Mouse (Mus musculus) kidney, postnatal 36 days (tissue): Measurements from ENCODE around the gene Efr3b.

Source experiments
- DNase-seq, 2 experiments: peaks; one replicate each; pipeline ENCODE4 v3.0.0; 2021 to 2022; ENCODE audit warnings: mixed read lengths in 2 of 2

The Efr3b gene

DNA sequence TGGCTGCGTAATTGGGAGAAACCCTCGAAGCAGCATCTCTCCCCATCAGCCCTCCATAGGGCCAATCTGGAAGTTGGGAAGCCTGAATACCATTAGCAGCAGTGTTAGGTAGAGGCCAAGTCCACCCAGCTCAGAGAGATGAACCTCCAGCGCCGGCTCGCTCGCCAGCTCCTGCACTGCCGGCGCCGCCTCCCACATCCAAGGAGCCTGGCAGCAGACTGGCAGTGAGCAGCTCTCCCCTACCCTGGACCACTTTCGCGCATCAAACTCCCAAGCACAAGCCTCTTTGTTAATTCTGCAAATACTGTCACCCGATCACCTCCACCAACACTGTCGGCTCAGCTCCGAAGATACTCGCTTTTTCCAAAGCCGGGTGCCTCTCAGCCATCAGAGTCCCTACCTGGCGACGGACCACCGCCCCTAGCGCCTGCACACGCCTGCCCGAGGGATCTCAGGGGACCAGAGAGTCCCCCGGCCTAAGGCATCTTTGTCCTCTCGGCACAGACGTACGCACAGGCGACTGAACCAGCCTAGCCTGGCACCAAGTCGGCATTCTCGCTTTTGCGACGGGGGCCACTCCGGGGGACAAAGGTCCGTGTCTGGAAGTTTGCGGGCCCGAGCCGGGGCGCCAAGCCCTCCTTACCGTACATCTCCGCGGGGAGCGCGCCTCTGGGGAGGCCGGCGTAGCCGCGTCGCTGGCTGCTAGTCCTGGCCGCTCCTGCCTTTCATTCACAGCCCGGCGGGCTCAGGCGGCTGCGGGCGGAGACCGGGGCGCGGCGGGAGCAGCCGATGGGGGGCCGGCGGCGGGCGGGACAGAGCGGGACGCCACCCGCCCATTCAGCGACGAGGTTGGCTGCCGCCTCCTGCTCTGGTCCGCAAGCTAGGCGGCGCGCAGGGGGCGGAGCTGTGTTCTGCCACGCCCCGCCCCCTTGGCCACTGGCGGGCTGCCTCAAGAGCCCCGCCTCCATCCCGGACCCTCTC is at the start of gene Efr3b:
TSS of gene Efr3b (minus strand) at position 855 of the 981 bp plus-strand sequence.
- peak; percentile 77 to 90 for DNase-seq

DNA sequence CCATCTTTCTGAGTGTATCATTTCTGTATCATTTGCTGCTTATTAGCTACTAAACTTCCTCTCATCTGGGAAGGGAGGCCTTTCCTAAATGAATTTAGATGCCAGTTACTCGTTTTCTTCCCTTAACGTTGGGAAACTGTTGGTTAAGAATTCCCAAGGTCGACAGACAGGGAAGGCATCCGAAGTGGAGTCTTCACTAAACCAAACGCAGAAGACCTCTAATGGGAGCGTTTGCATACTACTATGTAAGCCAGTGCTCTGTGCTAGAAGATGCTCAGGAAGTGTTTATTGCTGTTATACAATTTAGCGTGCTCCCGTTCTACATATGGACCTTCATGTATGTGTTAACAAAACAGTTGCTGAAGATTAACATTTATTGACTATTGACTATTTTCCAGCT is 44.7 kb upstream of the Efr3b start:
- no peak for DNase-seq

DNA sequence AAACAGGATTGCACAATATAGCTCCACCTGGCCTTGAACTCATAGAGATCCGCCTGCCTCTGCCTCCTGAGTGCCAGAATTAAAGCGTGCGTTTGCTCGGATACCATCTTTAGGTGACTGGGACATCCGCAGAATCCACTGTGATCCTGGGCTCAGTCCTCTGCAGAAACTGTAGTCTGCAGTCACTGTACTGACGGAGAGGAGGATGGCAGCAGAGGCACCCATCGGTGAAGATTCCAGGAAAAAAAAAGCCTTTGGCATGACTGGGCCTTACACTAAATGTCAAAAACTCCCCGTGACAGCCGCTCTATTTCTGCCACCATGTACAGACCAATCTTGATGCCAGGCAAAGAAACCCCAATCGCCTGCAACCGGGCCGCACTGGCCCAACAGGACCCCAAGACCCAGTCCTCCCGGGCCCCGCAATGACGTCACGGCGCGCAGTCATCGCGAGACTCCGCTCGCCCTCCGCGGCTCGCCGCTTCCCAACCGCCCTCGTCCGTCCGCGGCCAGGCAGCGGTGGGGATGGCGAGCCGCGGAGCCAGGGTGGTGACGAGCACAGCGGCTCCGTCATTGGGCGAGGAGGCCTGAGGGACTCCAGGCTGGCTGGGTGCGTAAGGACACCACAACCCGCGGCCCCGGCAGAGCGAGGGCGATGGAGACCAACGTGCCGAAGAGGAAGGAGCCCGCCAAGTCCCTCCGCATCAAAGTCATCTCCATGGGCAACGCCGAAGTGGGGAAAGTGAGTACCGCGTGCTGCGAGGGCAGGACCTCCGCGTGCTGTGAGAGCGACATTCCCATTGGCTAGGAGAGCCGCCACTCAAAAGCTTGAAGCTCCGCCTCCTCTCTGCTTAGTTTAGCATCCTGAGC is 43.7 kb upstream of the Efr3b start, which contains the start of gene Dnajc27:
TSS of gene Dnajc27 (plus strand) at position 452 of the 870 bp plus-strand sequence.
- DNase-seq = peak; percentile 94 to 97

DNA sequence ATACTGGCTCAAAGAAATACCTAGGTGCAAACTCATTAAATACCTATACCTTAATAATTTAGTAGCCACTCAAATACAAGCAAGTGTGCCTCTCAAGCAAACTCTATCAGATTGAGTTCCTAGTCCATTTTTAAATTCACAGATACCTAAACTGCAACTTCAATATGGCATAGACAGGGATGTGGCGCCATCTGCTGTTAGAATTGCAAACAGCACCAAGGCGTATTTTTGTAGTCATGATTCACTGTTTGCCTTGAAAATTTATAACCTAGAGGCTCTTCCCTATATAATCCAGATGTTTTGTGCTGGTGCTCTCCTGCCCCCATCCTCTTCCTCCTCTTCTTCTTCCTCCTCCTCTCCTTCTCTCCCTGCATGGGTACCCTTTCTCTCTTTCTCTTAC is 41.6 kb upstream of the Efr3b start:
- peak; percentile 62 to 87 for DNase-seq

DNA sequence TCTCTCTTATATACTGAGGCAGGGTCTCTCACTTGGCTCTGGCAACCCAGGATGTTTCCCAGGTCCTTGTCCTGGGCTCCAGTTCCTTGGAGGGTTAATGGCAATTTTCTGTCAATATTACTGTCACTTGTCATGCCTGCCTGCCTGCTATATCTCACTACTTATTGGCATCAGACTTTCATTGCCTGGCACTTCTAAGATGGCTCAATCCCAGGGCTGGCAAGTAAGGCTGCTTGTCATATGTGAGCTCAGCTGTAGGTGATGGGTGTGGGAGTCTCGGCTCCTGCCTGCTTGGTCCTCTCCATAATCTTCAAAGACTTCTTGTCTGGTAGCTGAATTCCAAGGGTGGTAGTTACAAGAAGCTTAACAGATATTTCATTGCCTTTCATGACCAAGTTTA is 39.4 kb upstream of the Efr3b start:
- DNase-seq = no peak

- no peak for DNase-seq
Observed at GRCm38 (mm10) chr12:4076383-4076782, 37.7 kb upstream of the Efr3b start.

DNA sequence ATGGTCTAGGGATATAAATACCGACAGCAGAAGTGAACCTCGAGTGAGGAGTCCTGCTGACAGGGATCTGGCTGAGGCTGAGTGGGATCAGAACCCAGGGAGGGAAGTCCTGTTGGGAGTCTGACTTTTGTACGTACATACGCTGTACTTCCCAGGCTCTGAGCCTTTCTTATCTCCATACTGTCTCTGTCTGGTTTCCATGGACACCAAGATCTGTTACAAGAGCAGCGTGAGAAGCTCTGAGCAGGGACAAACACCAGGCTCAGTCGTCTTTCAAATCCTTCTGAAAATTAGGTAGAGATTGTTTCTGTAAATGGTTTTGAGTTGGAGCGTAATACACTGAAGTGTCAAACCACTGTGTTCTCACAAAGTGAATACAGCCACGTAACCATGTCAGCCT is 36.7 kb upstream of the Efr3b start:
- no peak for DNase-seq

DNA sequence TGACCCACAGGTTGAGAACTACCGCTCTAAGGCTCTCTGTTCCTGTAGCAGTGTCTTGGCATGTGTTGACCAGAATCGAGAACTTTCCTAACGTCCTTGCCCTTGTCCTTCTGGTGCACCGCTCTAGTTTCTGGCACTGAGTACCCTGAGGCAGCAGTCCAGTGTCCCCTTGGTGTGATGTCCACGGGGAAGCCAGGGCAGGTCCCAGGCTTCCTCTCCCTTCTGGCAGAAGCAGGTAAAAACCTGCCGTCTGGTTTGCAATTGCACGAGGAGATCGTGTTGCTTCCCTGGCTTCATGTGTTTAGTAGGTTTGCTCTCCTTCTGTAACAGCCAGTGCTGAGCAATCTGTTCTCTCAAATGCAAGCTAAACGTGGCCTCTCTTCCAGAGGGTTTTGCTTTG is 33.0 kb upstream of the Efr3b start:
- DNase-seq = no peak

GRCm38 (mm10) chr12:4068551-4068950 is 29.8 kb upstream of the Efr3b start:
- no peak for DNase-seq

GRCm38 (mm10) chr12:4066681-4067459 is 28.2 kb upstream of the Efr3b start:
- DNase-seq = no peak

DNA sequence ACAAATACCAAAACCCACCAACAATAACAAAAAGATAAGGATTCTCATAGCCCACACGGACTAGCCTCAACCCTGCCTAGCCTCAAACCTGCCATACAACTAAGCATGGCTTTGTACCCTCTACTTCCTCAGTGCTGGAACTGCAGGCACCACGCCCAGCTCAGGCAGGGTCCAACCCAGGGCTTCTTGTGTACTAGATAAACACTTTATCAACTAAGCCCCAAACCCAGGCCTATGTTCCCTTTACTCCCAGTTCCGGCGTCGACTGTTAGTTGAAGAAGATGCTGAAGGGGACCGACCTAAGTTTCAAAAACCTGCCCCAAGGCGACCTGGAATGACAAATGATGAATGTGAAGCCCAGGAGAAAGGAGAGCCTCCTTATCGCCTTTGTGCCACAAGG is 27.2 kb upstream of the Efr3b start:
- DNase-seq = no peak

DNA sequence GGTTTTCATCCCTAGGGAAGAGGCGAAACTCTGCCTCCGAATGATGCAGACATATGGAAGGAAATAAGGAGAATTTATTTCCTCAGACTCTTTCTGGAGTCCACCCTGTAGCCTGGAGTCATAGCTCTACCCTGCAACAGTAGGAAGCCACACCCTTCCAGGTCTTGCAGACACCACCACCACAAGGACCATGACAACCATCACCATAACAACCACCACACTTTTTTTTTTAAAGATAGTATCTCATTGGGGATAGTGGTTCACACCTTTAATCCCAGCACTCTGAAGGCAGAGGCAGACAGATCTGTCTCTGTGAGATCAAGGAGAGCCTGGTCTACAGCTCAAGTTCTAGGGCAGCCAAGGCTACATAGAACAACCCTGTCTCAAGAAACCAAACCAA is 26.8 kb upstream of the Efr3b start:
- DNase-seq = no peak

DNA sequence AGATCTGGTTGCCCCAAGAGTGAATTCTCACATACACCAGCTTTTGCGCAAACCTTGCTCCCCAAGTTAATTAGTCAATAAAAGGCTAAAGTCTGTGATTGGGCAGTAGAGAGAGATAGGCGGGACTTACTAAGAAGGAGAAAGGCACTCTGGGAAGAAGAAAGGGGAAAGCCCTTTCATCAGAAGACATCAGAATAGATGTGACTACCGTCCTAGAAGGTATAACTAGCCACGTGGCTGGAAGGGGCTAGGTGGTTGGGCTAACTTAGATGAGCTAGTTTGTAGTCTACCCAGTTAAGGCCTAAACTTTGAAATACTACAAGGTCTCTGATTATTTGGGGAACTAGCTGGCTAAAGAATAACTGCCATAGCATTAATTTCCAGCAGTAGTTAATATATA is 21.0 kb upstream of the Efr3b start:
- DNase-seq = no peak

DNA sequence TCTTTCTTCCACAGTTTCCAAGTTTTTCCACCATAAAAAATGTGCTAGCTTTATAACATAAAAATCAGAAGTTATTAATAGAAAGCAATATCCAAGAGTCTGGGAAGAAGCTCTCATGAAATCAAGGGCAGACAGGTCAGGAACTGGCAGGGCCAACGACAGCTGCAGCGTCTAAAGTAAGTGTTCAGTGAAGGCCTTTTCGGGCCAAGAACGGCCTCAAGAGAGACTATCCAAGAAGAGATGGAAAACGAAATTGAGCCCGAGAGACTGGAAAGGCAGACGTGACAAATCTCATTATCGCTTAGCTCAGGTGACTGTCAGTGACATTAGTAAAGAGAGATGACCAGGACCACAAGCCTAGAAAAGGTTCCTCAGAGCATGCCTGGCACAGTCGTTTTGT is 19.6 kb upstream of the Efr3b start:
- DNase-seq = no peak

DNA sequence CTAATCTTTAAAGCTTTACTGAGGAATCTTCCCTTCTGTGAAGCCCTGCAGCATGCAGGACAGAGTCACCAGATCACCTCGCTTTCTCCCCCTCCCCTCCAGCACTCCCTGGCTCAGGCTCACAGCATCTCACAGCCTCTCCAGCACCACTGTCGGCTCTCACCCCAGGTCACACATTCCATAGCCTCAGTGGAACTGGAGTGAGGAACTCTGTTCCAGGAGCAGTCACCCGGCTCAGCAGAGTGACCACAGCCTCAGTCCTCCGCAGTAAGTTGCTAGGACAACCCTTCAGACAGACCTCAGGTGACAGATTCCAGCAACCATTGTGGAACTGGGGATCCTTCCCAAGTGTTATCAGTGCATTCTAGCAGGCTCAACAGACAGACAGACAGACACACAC is 16.1 kb upstream of the Efr3b start:
- DNase-seq = no peak

DNA sequence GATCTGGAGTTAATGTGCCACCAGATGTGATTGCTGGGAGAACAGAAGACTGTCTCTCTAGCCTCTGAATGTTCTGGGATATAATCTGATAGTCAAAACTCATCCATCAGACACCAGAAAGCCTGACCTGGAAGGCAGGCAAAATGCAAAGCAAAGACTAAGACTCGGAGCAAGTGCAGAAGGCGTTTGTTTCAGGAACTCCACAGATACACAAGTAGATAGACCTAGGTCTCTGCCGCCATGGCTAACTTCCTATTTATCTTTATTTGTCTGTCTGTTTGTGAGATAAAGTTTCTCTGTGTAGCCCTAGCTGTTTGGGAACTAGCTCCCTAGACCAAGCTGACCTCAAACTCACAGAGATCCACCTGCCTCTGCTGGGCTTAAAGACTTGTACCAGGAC is 14.9 kb upstream of the Efr3b start:
- no peak for DNase-seq

- no peak for DNase-seq
Observed at GRCm38 (mm10) chr12:4050861-4051425, 12.2 kb upstream of the Efr3b start.

- no peak for DNase-seq
Observed at GRCm38 (mm10) chr12:4048031-4048430, 9.3 kb upstream of the Efr3b start.

GRCm38 (mm10) chr12:4045992-4046391 is 7.3 kb upstream of the Efr3b start:
- no peak for DNase-seq

GRCm38 (mm10) chr12:4042411-4042810 is 3.7 kb upstream of the Efr3b start:
- no peak for DNase-seq

DNA sequence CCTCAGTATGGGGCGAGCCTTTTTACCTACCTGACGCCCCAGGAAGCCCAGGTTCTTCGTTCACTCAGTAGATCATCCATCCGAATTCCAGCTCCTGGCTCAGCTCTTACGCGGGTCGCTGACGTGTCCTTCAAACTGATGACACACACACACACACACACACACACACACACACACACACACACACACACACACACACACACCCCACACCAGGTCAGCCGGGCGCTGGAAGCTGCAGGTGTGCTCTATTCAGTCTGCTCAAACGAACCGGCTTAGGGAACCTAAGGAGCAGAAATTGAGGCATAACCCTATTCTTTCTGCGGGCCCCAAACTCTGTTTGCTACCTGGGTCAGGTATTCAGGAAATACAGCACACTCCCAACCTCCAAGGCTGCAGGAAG is 331 bp upstream of the Efr3b start:
- DNase-seq = no peak

DNA sequence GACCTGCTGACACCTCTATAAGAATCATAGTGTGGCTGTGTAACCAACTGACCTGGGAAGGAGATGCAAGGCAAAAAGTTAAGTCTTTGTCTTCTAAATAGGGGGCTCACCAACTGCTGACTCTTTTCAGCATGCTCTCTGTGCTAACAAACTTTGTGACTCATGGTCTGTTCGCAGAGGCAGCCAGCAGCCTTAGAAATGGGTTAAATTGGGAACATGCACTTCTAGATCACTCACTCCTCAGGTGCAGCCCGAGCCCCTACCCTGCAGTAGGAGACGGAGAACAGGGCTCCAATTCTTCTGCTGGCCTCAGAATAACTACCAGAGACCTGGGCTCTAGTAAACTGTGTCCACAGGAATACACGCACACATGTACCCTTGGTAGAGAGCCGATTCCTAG is 1.2 kb downstream of the Efr3b start:
- DNase-seq = no peak
